Mouse (Mus musculus) kidney, adult 2 months (tissue): ENCODE data around the gene Cacfd1.

ENCODE experiments used
- CTCF ChIP-seq: fragments of 200-500 bp; conservative IDR thresholded peaks from 2 replicates; pipeline ENCODE4 v1.5.1; 2011; ENCODE audit warnings: low read depth, mild to moderate bottlenecking, control low read depth, low read length, moderate library complexity, mixed read lengths; ENCODE audit not compliant: insufficient read depth, insufficient read length
- POLR2A ChIP-seq: fragments of 200-500 bp; IDR thresholded peaks from one replicate; pipeline ENCODE4 v1.6.1; 2011; ENCODE audit warnings: low read depth, low read length, control low read depth

DNA sequence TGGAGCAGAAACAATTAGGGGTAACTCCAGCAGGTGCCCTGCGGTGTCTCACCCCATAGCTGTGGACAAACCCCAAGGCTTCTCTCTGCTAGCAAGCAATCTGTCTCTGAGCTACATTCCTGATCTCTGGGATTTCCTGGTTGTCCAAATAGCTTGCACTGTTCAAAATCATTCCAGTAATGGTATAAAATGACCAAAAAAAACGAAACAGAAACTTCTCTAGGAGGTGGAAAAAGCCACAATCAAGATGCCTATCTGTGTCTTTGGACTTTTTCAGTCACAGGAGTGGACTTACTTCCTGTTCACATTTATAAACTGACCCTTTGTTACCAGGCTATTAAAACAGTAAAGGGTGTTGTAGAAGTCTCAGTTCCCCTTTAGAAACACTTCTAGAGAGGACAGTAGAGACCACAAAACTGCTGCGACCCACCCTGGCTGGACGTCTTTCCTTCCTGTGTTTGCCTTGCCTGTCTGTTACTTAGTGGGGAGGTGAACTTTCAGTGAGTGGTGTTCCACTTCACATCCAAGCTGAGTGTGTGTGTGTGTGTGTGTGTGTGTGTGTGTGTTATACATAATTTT, 18.8 kb downstream of the Cacfd1 start:
- TF ChIP-seq POLR2A (no peak), CTCF (no peak)
